Mouse (Mus musculus): ENCODE data around the gene Krt27.

The Krt27 gene

DNA sequence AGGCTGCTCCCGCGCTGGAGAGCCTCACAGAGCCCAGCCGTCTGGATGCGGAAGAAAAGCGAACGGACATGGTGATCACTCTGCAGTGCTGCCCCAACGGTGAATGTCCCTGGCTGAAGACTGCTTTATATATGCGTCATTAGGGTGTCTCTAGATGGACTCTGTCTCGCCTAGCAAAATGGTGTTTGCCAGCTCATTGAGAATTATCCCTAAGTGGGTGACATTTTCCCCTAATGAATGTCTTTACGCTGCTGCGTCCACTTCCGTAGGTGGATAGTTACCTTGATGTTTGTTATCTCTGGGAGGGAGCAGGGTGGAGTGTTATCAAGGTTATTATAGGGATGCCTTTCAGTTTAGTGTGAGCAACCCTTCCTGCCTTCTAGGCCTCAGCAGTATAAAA is at the start of gene Krt27:
TSS of gene Krt27 (minus strand) at position 101 of the 400 bp plus-strand sequence.
- no peak for DNase-seq (ENCODE audit: inconsistent ontology term)

DNA sequence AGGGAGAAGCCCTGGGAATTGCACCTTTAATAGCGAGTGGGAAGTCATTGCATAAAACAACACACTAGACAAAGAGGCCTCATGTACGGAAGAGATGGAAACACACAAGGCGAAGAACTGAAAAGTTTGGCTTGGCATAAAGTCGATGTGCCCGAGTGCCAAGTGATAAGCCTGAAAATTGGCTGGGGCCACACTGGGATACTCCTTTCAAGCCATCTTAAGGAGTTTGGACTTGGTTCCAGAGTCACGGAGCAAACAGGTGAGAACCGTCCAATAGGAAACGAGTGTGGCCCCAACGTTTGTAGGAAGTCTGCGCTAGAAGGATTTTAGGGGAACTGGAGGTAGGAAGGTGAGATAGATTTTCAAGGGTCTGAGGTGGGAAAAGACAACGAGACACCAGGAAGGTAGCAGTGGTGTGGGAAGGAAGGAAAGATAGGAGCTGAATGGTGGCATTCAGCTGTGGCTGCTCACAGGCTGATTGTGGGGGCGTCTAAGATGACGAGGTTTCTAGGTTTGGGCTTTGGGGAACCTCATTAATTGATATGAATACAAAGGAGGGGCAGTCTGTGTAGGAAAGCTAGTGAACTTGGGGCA is 49.1 kb upstream of the Krt27 start:
- DNase-seq (ENCODE audit: inconsistent ontology term): no peak

DNA sequence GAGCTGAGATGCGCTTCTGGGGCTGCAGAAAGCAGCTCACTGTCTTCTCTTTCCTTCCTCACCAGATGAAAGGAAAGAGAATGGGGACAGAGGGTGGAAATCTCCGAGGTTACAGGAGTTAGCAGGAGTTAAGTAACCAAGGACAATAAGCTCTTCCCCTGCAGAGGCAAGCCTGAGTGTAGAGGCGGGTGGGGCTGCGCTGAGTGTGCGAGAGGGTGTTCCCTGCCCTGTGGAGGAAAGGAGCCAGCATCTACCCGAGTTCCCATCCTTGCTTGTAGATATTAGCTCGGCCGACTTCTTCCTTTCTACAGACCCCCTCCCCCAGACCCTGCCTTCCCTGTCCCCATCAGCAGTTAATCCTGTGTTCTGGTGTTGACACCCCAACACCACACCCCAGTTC is 47.9 kb upstream of the Krt27 start:
- no peak for DNase-seq (ENCODE audit: inconsistent ontology term)

DNA sequence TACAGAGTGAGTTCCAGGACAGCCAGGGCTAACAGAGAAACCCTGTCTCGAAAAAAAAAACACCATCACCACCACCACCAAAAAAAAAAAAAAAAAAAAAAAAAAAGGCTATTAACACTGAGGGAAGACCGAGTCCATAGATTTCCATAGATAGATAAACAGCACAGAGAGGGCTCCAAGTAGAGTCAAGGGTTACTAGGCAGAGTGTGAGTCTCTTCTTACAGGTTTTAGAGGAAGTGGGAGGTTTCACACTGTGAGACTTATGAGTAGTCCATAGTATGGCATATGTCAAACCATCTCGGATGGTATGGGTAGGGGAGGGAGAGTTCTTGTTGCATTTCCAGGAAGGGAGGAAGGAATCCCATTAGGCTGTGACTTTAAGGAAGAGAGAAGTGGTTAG is 47.2 kb upstream of the Krt27 start:
- no peak for DNase-seq (ENCODE audit: inconsistent ontology term)

DNA sequence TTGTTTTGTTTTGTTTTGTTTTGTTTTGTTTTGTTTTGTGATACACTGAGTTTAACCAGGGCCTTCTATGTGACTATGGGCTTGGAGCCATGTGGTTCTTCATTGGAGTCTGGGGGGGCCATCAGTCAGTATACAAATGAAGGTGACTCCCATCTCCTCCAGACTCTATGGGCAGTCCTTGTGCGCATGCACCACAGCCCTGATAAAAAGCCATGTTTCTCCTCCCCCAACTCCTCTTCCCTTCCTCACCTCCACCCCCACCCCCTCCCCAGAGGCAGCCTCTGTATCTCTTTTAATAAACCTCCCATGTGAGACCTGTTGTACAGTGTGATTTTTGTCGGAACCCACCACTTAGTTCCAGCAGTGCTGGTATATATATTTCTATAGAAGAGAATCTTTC is 45.8 kb upstream of the Krt27 start:
- DNase-seq (ENCODE audit: inconsistent ontology term): no peak

DNA sequence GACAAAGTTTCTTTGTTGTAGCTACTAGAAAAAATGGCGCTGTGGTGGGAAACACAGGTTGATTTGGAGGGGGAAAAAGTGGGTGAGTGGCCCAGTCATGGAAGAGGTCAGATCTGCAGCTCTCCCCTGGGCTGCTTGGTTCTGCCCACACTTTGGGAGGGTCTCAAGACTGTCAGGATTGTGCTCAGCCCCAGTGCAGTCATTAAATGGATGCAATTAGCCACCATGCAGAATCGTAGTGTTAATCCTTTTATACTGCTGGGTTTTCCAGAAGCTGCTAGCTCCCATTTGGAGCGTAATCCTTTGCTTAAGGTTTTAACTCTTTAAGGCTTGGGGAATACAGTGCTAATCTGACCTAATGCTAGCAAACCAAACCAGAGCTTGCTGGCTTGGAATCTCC is 45.1 kb upstream of the Krt27 start:
- no peak for DNase-seq (ENCODE audit: inconsistent ontology term)

DNA sequence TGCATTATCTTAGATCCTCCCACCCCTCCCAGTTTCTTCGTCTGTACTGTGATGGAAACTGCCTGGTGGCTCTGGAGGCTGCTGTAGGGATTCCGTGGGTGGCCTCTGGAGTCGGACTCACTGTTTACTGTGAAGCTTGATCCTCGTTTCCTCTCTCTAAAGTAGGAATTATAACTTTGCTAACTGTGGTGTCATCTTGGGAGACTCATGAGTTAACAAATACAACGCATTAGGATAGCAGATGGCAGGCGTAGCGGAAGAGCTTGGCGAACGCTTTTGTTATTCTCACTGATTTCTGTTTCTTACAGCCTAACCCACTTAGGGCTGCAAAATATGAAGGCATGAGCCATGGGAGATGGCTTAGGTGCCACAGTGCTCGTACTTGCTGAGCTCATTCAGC is 41.6 kb upstream of the Krt27 start:
- DNase-seq (ENCODE audit: inconsistent ontology term): no peak

DNA sequence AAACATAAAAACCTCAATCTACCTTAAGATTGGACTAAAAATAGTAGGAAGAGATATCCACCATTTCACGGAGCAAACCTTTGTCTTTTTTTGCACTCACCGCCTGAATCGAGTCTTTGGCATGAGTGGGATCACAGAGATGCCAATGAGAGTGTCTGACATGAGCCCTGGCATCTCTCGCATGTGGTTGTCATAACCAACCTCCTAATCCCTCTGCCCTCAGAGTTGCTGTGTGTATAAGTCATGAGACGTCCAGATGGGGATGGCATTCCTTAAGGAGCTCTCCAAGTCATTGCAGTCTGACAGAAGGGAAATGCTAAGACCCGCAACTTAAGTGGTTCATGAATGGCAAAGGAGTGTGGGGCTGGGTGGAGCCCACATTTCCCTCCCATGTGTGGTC is 40.5 kb upstream of the Krt27 start:
- no peak for DNase-seq (ENCODE audit: inconsistent ontology term)

DNA sequence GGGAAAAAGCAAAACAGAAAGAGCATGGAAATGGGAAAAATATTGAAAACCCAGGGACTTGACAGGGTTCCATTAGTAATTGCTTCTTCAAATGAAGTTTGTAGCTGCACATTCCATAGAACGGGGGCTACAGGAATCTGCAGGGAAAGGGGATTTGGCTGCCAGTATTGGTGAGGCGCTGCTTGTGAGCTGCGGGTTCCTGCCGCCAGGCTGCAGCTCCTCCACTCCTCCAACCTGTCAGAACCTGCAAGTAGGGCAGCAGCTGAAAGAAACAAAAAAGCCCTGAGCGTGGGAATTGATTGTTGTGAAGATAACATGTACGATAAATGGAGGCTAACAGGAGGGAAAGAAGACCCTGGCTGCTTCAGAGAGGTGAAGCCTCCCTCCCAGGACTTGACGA is 40.0 kb upstream of the Krt27 start:
- no peak for DNase-seq (ENCODE audit: inconsistent ontology term)

DNA sequence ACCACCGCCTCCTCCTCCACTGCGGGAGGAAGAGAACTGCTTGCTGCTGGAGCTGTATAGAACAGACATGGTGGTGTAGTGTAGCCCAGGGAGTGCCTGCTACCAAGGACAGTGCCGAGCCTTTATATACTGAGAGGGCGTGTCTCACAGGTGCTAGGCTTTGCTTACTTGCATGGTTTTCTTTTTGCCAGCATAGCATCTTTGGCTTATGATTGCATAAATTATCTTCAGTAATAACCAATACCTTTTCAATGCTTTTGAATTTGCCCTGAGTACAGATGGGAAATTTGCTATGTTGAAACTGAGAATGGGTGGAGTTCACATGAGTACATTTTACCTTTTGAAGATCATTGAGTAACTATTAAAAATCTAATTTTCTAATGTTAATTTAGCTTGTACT is 38.4 kb upstream of the Krt27 start, which contains the start of gene Krt10:
TSS of gene Krt10 (minus strand) at position 101 of the 400 bp plus-strand sequence.
- DNase-seq (ENCODE audit: inconsistent ontology term): no peak

DNA sequence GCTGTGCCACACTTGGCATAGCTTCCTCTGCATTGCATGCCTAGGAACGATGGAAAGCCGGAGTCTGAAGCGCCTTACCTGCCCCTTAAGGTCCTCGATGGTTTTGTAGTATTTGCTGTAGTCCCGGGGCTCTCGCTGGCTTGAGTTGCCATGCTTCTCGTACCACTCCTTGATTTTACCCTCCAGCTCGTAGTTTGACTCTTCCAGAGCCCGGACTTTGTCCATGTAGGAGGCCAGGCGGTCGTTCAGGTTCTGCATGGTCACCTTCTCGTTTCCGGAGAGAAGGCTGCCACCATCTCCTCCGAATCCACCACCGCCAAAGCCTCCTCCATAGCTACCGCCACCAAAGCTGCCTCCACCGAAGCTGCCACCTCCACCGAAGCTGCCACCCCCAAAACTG is 37.8 kb upstream of the Krt27 start:
- DNase-seq (ENCODE audit: inconsistent ontology term): no peak

DNA sequence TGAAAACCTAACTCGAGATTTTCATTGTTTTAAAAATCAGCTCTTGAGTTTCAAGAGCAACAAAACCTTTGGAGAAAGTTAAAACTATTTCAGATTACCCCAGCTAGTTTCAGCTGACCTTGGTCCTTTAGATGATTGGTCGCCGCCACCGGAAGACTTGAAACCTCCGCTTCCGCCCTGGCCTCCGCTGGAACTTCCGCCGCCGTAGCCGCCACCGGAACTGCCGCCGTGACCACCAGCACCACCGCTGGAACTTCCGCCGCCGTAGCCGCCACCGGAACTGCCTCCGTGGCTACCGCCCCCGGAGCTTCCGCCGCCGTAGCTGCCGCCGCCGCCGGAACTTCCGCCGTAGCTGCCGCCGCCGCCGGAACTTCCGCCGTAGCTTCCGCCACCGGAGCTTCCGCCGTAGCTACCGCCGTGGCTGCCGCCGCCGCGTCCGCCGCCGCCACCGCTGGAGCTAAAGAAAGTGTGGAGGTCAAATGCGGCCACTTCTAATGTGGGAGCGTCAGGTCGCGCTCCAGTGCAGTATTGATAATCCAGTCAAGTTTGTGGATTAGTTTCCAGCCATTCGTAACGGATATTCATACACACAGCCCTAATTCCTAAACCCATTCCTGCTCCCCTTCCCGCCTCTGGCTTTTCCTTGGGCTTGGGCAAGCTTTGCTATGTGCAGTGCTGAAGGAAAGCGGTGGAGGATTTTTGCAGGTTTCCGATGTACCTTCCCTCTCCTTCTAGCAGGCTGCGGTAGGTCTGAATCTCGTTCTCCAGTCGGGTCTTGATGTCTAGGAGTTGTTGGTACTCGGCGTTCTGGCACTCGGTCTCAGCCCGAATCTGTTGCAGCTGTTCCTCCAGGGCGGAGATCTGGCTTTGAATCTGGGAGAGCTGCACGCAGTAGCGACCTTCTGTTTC is 35.2 kb upstream of the Krt27 start:
- peak; percentile 89 for DNase-seq (ENCODE audit: inconsistent ontology term)

DNA sequence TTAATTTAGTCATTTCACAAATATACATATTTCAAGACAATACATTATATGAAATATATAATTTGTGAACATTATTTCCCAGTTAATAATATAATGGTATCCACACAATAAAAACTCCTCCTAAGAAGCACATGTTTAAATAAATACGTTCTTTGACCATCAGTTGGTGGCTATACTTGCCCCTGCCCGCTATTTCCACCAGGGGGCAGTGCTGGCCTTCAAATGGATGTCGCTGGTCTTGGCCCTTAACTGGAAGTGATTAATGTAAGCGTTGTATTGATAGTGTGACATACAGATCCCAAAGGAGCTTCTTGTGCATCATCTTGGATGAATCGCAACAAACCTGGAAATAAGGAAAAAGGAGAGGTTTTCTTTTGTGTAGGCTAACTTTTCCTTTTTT is 28.7 kb upstream of the Krt27 start:
- peak; percentile 56 for DNase-seq (ENCODE audit: inconsistent ontology term)

DNA sequence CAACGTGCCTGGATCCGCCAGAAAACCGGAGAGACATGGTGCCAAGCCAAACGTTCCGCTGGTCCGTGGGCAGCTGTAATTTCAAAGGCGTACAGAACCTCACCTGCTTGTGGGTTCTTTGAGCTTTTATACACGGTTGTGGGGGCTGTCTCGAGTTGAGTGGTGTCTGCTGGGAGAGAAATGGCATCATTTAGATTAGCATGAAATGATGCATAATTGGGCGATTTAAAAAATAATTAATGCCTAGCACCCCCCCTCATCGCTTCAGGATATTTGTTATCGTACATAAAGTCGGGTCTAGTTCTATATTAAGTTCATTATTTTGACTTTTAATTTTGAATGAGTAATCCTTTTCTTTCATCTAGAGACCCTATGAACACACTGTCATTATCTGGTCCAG is 23.9 kb upstream of the Krt27 start, which contains the start of gene Krt28:
TSS of gene Krt28 (minus strand) at position 101 of the 400 bp plus-strand sequence.
- DNase-seq (ENCODE audit: inconsistent ontology term): no peak

DNA sequence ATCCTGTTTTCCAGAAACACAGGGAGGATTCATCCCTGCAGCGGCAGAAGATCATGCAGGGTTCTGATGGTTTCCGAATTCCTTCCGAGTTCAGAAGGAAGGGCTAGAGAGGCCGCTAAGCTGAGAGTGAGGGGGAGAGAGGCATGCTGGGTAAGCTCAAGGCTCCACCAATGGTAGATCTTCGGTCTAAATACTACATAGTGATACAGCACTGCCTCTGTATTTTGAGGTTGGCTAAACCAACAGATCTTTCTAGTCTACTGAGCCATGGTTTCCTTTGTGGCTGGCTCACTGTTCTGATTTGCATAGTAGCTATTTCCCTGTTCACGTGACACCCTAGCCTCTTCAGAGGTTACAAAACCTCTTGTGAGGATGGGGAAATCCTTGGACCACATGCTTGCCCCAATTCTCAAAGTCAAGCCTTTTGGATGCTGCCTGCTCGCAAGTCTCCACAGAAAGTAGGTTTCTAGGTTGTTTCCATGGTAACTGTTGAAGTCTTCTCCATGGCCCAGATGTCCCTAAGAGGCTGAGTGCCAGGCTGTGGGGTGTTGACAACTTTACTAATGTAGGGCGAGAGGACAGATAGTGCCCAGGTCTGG is 19.0 kb upstream of the Krt27 start:
- peak; percentile 7 for DNase-seq (ENCODE audit: inconsistent ontology term)

DNA sequence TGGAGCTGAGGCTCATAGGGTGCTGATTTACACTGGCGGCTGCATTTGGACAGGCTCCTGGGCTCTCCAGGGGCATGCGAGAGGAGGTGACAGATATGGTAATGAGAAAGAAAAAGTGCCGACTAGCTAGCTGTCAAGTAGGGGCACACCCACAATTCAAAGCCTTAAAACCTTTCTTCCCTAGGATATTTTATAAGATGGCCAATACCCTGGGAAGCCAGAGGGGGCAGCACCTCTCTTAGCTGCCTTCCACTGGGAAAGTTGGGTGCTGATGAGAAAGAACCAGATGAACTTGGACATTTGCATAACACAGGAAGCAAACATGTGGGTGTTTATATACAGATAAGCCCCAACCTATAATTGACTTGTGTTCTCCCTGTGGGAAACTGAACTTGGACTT is 18.3 kb upstream of the Krt27 start:
- no peak for DNase-seq (ENCODE audit: inconsistent ontology term)

DNA sequence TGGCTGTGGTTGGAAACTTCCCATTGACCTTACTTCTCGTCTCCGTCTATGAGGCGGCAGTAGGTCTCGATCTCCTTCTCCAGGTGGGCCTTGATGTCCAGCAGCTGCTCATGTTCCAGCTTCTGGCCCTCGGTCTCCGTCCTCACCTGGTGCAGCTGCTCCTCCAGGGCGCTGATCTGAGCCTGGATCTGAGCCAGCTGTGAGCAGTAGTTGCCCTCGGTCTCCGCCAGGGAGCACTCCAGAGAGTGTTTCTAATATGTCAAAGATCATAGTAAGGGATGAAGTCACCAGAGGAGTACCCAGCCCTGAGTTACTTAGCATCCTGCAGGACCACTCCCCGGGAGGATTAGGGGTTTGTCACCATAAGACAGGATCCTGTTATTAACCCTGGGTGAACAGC is 15.9 kb upstream of the Krt27 start:
- no peak for DNase-seq (ENCODE audit: inconsistent ontology term)

DNA sequence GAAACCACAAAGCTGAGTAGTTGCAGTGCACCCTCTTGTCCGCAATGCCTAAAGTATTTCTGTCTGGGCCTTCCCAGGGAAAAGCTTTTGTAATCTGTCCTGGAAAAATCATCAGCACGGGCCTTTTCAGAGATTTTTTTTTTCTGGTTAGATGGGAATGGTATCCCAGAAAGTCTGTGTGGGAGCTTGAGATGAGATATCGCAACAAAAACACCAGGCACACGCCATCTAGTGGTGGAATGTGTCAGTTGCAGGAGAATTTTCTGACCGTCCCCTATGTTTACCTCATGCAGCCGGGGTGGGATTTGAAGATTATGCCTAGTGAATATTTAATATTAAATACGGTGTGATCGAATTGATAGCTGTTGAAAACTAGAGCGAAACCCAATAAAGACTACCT is 13.5 kb upstream of the Krt27 start:
- DNase-seq (ENCODE audit: inconsistent ontology term): peak; percentile 18

DNA sequence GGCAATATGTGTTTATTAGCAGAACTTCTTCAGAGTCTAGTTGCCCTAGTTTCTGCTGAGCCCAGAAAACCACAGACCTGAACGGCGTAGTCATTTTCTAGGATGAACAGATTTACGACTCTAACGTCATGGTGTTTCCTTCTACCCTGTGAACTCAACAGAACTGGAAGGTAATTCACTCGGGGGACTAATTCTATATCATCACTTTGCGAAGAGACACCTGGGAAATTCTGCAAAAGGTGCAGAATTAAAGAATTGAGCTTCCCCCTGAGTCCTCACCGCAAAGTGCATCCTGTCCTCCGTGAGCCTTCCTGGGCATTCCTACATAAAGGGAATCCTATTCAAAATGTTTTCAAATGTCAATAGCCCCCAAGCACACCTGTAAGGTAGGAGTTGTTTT is 10.5 kb upstream of the Krt27 start:
- no peak for DNase-seq (ENCODE audit: inconsistent ontology term)

DNA sequence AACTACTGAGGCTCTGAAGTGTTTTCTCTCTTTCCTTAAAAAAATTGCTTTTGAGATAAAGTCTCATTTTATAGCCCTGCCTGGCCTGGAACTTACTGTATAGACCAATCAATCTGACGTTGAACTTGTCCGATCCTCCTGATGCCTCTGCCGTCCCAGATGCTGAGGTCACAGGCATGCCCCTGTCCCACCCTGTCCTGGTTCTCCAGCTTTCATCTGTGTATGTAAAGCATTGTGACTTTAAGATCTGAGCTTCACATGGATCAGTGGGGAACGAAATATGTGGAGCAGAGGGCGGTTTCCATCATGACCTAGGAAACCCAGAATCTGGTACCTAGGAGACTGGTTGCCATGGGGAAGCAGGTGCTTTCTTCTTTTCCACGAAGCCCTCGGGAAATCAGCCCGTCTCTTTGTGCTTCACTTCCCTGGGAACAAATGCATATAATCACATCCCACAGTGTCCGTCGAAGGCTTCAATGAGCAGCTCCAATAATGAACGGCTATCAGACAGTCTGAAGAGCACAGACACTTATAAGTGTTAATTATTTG is 11.5 kb downstream of the Krt27 start:
- DNase-seq (ENCODE audit: inconsistent ontology term): no peak

DNA sequence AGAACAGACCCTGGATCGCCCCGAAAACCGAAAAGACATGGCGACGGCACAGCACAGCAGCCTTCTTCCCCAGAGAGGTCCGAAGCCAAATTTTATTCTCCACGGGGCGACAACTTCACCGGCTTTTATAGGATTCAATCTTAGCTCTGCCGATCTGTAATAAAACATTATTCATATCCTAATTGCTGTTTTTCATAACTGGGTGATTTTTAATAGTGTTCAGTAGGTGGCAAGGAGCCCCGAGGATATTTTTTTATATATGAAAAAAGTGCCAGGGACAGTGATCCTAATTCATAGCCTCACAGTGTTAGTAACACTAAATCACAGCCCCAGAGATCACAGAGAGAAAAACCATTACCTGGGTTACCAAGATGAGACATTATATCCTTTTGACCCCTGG is 13.0 kb downstream of the Krt27 start, which contains the start of gene Krt26:
TSS of gene Krt26 (minus strand) at position 101 of the 400 bp plus-strand sequence.
- DNase-seq (ENCODE audit: inconsistent ontology term): no peak

DNA sequence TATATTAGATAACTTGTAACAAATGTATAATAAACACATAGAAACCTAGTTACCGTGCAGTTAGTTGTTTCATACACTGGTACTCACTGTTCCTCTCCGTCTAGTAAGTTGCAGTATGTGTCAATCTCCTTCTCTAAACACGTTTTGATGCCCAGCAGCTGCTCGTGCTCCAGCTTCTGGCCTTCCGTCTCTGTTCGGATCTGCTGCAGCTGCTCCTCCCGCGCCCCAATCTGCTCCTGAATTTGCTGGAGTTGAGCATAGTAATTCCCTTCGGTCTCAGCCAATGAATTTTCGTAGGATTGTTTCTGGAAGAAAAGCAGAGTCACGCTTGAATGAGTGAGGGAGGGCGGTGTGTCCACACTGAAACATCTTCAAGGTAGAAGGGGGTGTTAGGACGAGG is 17.5 kb downstream of the Krt27 start:
- DNase-seq (ENCODE audit: inconsistent ontology term): no peak

All from Muller cell, postnatal 12 days (primary cell).